Mouse (Mus musculus) C2C12 (cell line): ENCODE results near the gene Tarbp2.

ENCODE experiments used
- CEBPB ChIP-seq: IDR thresholded peaks from one replicate; pipeline ENCODE4 v1.6.1; 2011; ENCODE audit warnings: low read depth, mild to moderate bottlenecking, control low read depth, moderate library complexity
- CTCF ChIP-seq: IDR thresholded peaks from one replicate; pipeline ENCODE4 v1.5.1; 2011; ENCODE audit not compliant: control insufficient read depth, insufficient read depth, insufficient read length
- FOSL1 ChIP-seq: IDR thresholded peaks from one replicate; pipeline ENCODE4 v1.8.0; 2011; ENCODE audit warnings: mild to moderate bottlenecking, low read length; ENCODE audit not compliant: poor library complexity, insufficient read depth, severe bottlenecking
- MAX ChIP-seq: IDR thresholded peaks from one replicate; pipeline ENCODE4 v1.6.1; 2011; ENCODE audit warnings: mild to moderate bottlenecking, control low read depth
- MYOD1 ChIP-seq: IDR thresholded peaks from one replicate; pipeline ENCODE4 v1.6.1; 2011; ENCODE audit warnings: low read depth; ENCODE audit not compliant: control insufficient read depth, insufficient read length
- MYOG ChIP-seq: IDR thresholded peaks from one replicate; pipeline ENCODE4 v1.6.1; 2011; ENCODE audit not compliant: control insufficient read depth, insufficient read length; ENCODE audit errors: extremely low read depth
- USF1 ChIP-seq: IDR thresholded peaks from one replicate; pipeline ENCODE4 v1.6.1; 2011; ENCODE audit warnings: low read depth, mild to moderate bottlenecking, control low read depth, moderate library complexity

DNA sequence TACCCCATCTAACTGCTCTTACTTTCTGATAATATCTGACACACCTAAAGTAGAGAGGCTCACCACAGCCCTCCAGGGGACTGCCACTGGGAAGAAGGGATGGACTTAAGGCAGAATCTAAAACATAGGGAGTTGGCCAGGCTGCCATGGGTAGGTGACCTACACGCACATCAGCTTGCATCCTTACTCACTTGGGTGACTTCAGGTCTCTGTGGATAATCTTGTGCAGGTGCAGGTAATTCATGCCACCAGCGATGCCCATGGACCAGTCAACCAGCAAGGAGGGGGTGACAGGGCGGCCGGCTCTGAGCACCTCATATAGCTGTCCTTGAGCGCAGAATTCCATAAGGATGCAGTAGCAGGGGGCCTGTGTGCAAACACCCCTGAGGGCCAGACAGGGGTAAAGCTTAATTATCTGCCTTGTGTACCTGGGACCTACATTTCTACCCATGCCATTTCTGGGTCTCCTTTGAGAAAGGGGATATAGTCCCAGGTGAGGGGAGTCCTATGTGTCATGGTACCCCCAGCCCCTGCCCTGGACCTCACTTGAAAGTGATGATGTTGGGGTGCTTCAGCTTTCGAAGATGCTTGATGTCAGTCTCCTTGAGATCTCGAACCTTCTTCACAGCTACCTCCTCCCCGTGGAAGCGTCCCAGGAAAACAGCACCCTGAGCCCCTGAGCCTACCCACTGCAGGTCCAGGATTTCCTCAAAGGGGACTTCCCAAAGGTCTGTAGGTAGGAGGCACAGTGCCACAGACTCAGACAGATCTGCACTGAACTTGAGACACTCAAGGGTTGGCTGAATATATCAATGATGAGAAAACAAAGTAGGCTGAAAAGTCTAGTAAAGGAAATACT, 13.8 kb upstream of the Tarbp2 start:
- TF ChIP-seq CTCF (no peak), MYOG (no peak), USF1 (no peak), CEBPB (no peak), MYOD1 (no peak), MAX (no peak), FOSL1 (no peak)
